Mouse (Mus musculus) forebrain, embryonic 15.5 days (tissue): ENCODE data around the gene Slfn8. TPM values are rescaled to one million over a fixed set of nuclear protein-coding genes. Genes with fewer than 3 reads are reported as not detected.

Experiments
- microRNA-seq: library from miRNA; unstranded; fragments of <30 nt; microRNA quantifications from one replicate; pipeline ENCODE4, GENCODE M21; 2016
- polyA plus RNA-seq: library from polyadenylated mRNA; unstranded; fragments of >200 nt; fragmentation: Nextera tagmentation; extraction: Ambion mirVana; gene quantifications from 2 replicates; pipeline ENCODE4 v1.2.1, GENCODE M21; 2015

Slfn8 gene
- polyA plus RNA-seq, 1 experiment from 2014 or later: 0.18 TPM

Small RNA genes lying within 50 kb of the gene (microRNA-seq; reads per million reads assigned to microRNA genes)
- not detected for gene Gm27598
- not detected for gene Mir7679

Other genes starting within 250 kb of the Slfn8 start
- gene Lig3, start 239.7 kb downstream of the Slfn8 start, polyA plus RNA-seq: 33.7 and 35.1 TPM in 2 replicates
- gene Rffl, start 149.6 kb downstream of the Slfn8 start, polyA plus RNA-seq: 8.7 and 10.0 TPM in 2 replicates
- gene Rad51d, start 130.2 kb downstream of the Slfn8 start, polyA plus RNA-seq: 13.5 and 14.2 TPM in 2 replicates
- 0.23 and 0.60 TPM in 2 replicates for gene Fndc8, start 128.7 kb downstream of the Slfn8 start, polyA plus RNA-seq
- gene Nle1, start 112.4 kb downstream of the Slfn8 start, polyA plus RNA-seq: 32.0 and 37.5 TPM in 2 replicates
- 1.0 and 1.3 TPM in 2 replicates for gene Unc45b, start 110.3 kb downstream of the Slfn8 start, polyA plus RNA-seq
- gene Slfn5, start 69.5 kb downstream of the Slfn8 start, polyA plus RNA-seq: 0.85 and 1.1 TPM in 2 replicates
- gene Slfn9, start 29.0 kb downstream of the Slfn8 start, polyA plus RNA-seq: 5.1 and 5.4 TPM in 2 replicates
- 0.83 TPM in 2 replicates for gene Slfn2, start 44.3 kb upstream of the Slfn8 start, polyA plus RNA-seq
- gene Slfn1, start 96.0 kb upstream of the Slfn8 start, polyA plus RNA-seq: 0.09 TPM in 1 of 2 replicates, not detected in the other
- not detected in 2 replicates for gene Slfn4, start 154.4 kb upstream of the Slfn8 start, polyA plus RNA-seq
- gene Slfn3, start 170.5 kb upstream of the Slfn8 start, polyA plus RNA-seq: 0.10 and 0.15 TPM in 2 replicates